Mouse (Mus musculus) forebrain, postnatal 0 days (tissue): ENCODE data around the gene Bpi. TPM values are rescaled to one million over a fixed set of nuclear protein-coding genes. Genes with fewer than 3 reads are reported as not detected.
A peak's percentile ranks its signal among the peaks of the same experiment; 100 is the strongest.

ENCODE experiments used
- ATAC-seq: fragments of 200-750 bp; cut with Nextera tagmentation; 2 replicates; pipeline ENCODE4 v1.8.0; 2017; ENCODE audit warnings: mild to moderate bottlenecking, moderate library complexity
- DNase-seq: peaks from one replicate; pipeline ENCODE4 v3.0.0-alpha.2; 2015
- H3K27ac ChIP-seq: fragments of 300-500 bp; sonication (generic); 2 replicates; pipeline ENCODE4 v1.5.1; 2014; ENCODE audit warnings: low read depth, mild to moderate bottlenecking, antibody characterized with exemption, low read length, moderate library complexity, mixed read lengths
- H3K27me3 ChIP-seq: fragments of 300-500 bp; sonication (generic); 2 replicates; pipeline ENCODE4 v1.6.1; 2014; ENCODE audit warnings: mild to moderate bottlenecking, low read length, mixed read lengths; ENCODE audit not compliant: insufficient read depth
- H3K36me3 ChIP-seq: fragments of 300-500 bp; sonication (generic); 2 replicates; pipeline ENCODE4 v1.6.1; 2014; ENCODE audit warnings: mild to moderate bottlenecking, moderate library complexity; ENCODE audit not compliant: insufficient read depth
- H3K4me1 ChIP-seq: fragments of 300-500 bp; sonication (generic); 2 replicates; pipeline ENCODE4 v1.6.1; 2014; ENCODE audit warnings: antibody characterized with exemption; ENCODE audit not compliant: insufficient read depth
- H3K4me2 ChIP-seq: fragments of 300-500 bp; sonication (generic); 2 replicates; pipeline ENCODE4 v1.6.1; 2014; ENCODE audit warnings: low read depth, mild to moderate bottlenecking, moderate library complexity
- H3K4me3 ChIP-seq: fragments of 300-500 bp; sonication (generic); 2 replicates; pipeline ENCODE4 v1.5.1; 2014; ENCODE audit warnings: low read depth, low read length, mixed read lengths
- H3K9ac ChIP-seq: fragments of 300-500 bp; sonication (generic); 2 replicates; pipeline ENCODE4 v1.6.1; 2014; ENCODE audit warnings: mild to moderate bottlenecking
- H3K9me3 ChIP-seq: fragments of 300-500 bp; sonication (generic); 2 replicates; pipeline ENCODE4 v1.6.1; 2016; ENCODE audit warnings: low read length
- CTCF ChIP-seq: sonication (generic); IDR thresholded peaks from 2 replicates; pipeline ENCODE4 v1.5.1; 2016; ENCODE audit warnings: antibody characterized with exemption, control low read depth, low read depth
- WGBS: fragments of 180-500 bp; shearing (Covaris S2); extraction: QIAGEN DNeasy Blood & Tissue Kit; methylation state at CpG from one replicate; pipeline ENCODE4 v1.1.7; 2014; 5-methylcytosine and 5-hydroxymethylcytosine counted together
- polyA plus RNA-seq: library from polyadenylated mRNA; unstranded; fragments of >200 nt; fragmentation: Nextera tagmentation; extraction: Ambion mirVana; gene quantifications from 2 replicates; pipeline ENCODE4 v1.2.1, GENCODE M21; 2015
- total RNA-seq: library from RNA; depleted of rRNA; stranded (reverse); fragments of >200 nt; gene quantifications from 2 replicates; pipeline ENCODE4 v1.2.3, GENCODE M21; 2014

Gene Bpi
- total and polyA plus RNA-seq, 2 experiments from 2014 or later: not detected

DNA sequence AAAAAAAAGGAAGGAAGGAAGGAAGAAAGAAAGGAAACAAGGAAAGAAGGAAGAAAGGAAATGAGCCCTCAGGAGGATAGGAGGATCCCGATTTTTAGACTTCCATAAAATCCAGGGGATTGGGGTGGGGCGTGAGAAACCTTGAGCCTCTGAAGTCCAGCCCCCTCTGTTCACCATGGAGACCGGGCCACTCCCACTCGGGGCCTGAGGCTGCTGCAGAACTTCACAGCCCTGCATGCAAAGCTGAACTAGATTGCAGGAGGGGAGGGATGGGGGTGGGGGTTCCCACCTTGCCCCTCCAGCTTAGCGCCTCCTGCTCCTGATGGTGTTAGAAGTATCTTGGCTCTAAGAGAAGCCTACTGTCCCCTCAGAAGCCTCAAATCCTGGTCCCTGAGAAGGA is 1.0 kb upstream of the Bpi start:
- WGBS: 13% methylated on average over 5 of the region's 5 CpGs
- Histone ChIP-seq H3K9ac (no peak overlapping the region), H3K4me3 (no peak overlapping the region), H3K36me3 (no peaks in the 10 kb centered on the region), H3K4me2 (no peak overlapping the region), H3K4me1 (no peaks in the 10 kb centered on the region), H3K9me3 (no peaks in the 10 kb centered on the region), H3K27ac (no peak overlapping the region), H3K27me3 (no peaks in the 10 kb centered on the region)
- DNase-seq (no peak), ATAC-seq (no peak)
- no peak for TF ChIP-seq CTCF

- Histone ChIP-seq H3K27ac (no peak overlapping the region), H3K4me2 (no peak overlapping the region), H3K4me1 (no peaks in the 10 kb centered on the region), H3K9me3 (no peaks in the 10 kb centered on the region), H3K9ac (no peak overlapping the region), H3K27me3 (no peaks in the 10 kb centered on the region), H3K36me3 (no peaks in the 10 kb centered on the region), H3K4me3 (no peak overlapping the region)
- 12% methylated on average over 12 of the region's 12 CpGs for WGBS
- DNase-seq: peak; percentile 67
- peak; percentile 74 for TF ChIP-seq CTCF
- no peak for ATAC-seq
Observed at GRCm38 (mm10) chr2:158258781-158259180, 887 bp downstream of the Bpi start.

DNA sequence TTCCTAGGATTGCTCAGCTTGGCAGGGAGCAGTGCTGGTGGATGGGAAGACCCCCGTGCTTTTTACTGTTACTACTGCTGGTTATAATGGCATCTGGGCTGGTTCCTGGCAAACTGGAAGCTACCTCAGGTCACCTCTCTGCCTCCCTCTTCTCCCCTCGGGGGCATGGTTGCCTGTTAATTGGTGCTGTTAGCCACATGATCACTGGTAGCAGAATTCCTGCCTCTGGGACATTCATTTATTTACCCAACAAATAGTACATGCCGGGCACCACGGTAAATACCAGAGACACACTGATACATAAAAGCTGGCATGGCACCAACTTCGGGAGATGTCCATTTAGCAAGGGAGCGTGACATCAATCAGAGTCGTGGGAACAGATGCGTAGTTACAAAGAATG is 1.6 kb downstream of the Bpi start:
- Histone ChIP-seq H3K36me3 (no peaks in the 10 kb centered on the region), H3K9me3 (no peaks in the 10 kb centered on the region), H3K4me3 (no peak overlapping the region), H3K27me3 (no peaks in the 10 kb centered on the region), H3K4me1 (no peaks in the 10 kb centered on the region), H3K4me2 (no peak overlapping the region), H3K9ac (no peak overlapping the region), H3K27ac (no peak overlapping the region)
- 68% methylated on average over 8 of the region's 8 CpGs for WGBS
- ATAC-seq (no peak), DNase-seq (no peak)
- no peak for TF ChIP-seq CTCF

GRCm38 (mm10) chr2:158264877-158265276 is 7.0 kb downstream of the Bpi start:
- Histone ChIP-seq H3K4me1 (no peaks in the 10 kb centered on the region), H3K27me3 (no peaks in the 10 kb centered on the region), H3K4me2 (no peak overlapping the region), H3K9ac (no peak overlapping the region), H3K4me3 (no peak overlapping the region), H3K27ac (no peak overlapping the region), H3K9me3 (no peaks in the 10 kb centered on the region), H3K36me3 (no peaks in the 10 kb centered on the region)
- ATAC-seq: no peak
- 78% methylated on average over 3 of the region's 3 CpGs for WGBS
- TF ChIP-seq CTCF: no peak
- no peak for DNase-seq

GRCm38 (mm10) chr2:158270017-158270416 is 12.1 kb downstream of the Bpi start:
- ATAC-seq: no peak
- 83% methylated on average over 8 of the region's 8 CpGs for WGBS
- no peak for TF ChIP-seq CTCF

GRCm38 (mm10) chr2:158273646-158274045 is 15.8 kb downstream of the Bpi start:
- H3K36me3 ChIP-seq: no peaks in the 10 kb centered on the region
- no peak overlapping the region for H3K4me3 ChIP-seq
- TF ChIP-seq CTCF: no peak
- H3K27me3 ChIP-seq: no peaks in the 10 kb centered on the region
- WGBS: 13% methylated on average over 2 of the region's 2 CpGs
- DNase-seq (no peak), ATAC-seq (peak; percentile 20; the same call in 1 of the 2 replicates)
- no peaks in the 10 kb centered on the region for H3K9me3 ChIP-seq
- H3K4me1 ChIP-seq: no peaks in the 10 kb centered on the region
- H3K27ac ChIP-seq: no peak overlapping the region
- no peak overlapping the region for H3K4me2 ChIP-seq
- H3K9ac ChIP-seq: no peak overlapping the region

More at GRCm38 (mm10) chr2:158270017-158270416, 12.1 kb downstream of the Bpi start:
- Histone ChIP-seq H3K27me3 (no peaks in the 10 kb centered on the region), H3K4me2 (no peak overlapping the region), H3K9me3 (no peaks in the 10 kb centered on the region), H3K36me3 (no peaks in the 10 kb centered on the region), H3K4me1 (no peaks in the 10 kb centered on the region), H3K9ac (no peak overlapping the region), H3K27ac (no peak overlapping the region), H3K4me3 (no peak overlapping the region)
- DNase-seq: no peak

GRCm38 (mm10) chr2:158275349-158275748 is 17.5 kb downstream of the Bpi start:
- Histone ChIP-seq H3K27ac (no peak overlapping the region), H3K4me2 (no peak overlapping the region), H3K9ac (no peak overlapping the region), H3K27me3 (no peaks in the 10 kb centered on the region), H3K36me3 (no peaks in the 10 kb centered on the region), H3K4me1 (no peaks in the 10 kb centered on the region), H3K9me3 (no peaks in the 10 kb centered on the region), H3K4me3 (no peak overlapping the region)
- no peak for ATAC-seq
- no peak for TF ChIP-seq CTCF
- DNase-seq: no peak
- WGBS: 88% methylated on average over 3 of the region's 3 CpGs

GRCm38 (mm10) chr2:158275811-158276210 is 17.9 kb downstream of the Bpi start:
- no peaks in the 10 kb centered on the region for H3K4me1 ChIP-seq
- no peaks in the 10 kb centered on the region for H3K9me3 ChIP-seq
- no peak overlapping the region for H3K4me2 ChIP-seq
- DNase-seq (no peak), ATAC-seq (no peak)
- no peak for TF ChIP-seq CTCF
- H3K4me3 ChIP-seq: no peak overlapping the region
- H3K27ac ChIP-seq: no peak overlapping the region
- no peak overlapping the region for H3K9ac ChIP-seq
- 86% methylated on average over 4 of the region's 4 CpGs for WGBS
- H3K27me3 ChIP-seq: no peaks in the 10 kb centered on the region
- no peaks in the 10 kb centered on the region for H3K36me3 ChIP-seq
